Mouse (Mus musculus) small intestine, adult 2 months (tissue): ENCODE measurements at regions not wholly inside any gene's neighbourhood (a gene's known extent, or its start where the extent isn't known, plus 50 kb on each side); places are given as distances from the start of the nearest gene placed in this dataset.

Source experiments
- H3K27ac ChIP-seq: fragments of 200-500 bp; 2 replicates; pipeline ENCODE4 v1.5.1; 2012; ENCODE audit warnings: low read depth, low read length, control low read depth, inconsistent platforms; ENCODE audit not compliant: insufficient read depth
- H3K27me3 ChIP-seq: fragments of 200-500 bp; 2 replicates; pipeline ENCODE4 v1.6.1; 2012; ENCODE audit warnings: mild to moderate bottlenecking, moderate library complexity, low read length, inconsistent platforms; ENCODE audit not compliant: control insufficient read depth, insufficient read depth
- H3K36me3 ChIP-seq: fragments of 200-500 bp; 2 replicates; pipeline ENCODE4 v1.6.1; 2012; ENCODE audit warnings: mild to moderate bottlenecking, low read length, control low read depth, inconsistent platforms; ENCODE audit not compliant: control insufficient read depth, insufficient read depth
- H3K4me1 ChIP-seq: fragments of 200-500 bp; 2 replicates; pipeline ENCODE4 v1.6.1; 2012; ENCODE audit warnings: low read length, inconsistent platforms, mixed read lengths; ENCODE audit not compliant: control insufficient read depth, insufficient read depth, insufficient read length
- H3K4me3 ChIP-seq: fragments of 200-500 bp; 2 replicates; pipeline ENCODE4 v1.5.1; 2012; ENCODE audit warnings: low read depth, mild to moderate bottlenecking, control low read depth, inconsistent platforms, low read length, moderate library complexity
- CTCF ChIP-seq: fragments of 200-500 bp; IDR thresholded peaks from 2 replicates; pipeline ENCODE4 v1.5.1; 2012; ENCODE audit warnings: low read depth, mild to moderate bottlenecking, control low read depth, inconsistent platforms, low read length, moderate library complexity, mixed read lengths; ENCODE audit not compliant: insufficient replicate concordance, insufficient read length; ENCODE audit errors: extremely low read depth
- POLR2A ChIP-seq: fragments of 200-500 bp; IDR thresholded peaks from 2 replicates; pipeline ENCODE4 v1.6.1; 2012; ENCODE audit warnings: low read depth, mild to moderate bottlenecking, control low read depth, inconsistent platforms, low read length, moderate library complexity
- WGBS: fragments of 180-500 bp; shearing (Covaris S2); methylation state at CpG from one replicate; pipeline ENCODE4 v1.1.7; 2018; 5-methylcytosine and 5-hydroxymethylcytosine counted together

DNA sequence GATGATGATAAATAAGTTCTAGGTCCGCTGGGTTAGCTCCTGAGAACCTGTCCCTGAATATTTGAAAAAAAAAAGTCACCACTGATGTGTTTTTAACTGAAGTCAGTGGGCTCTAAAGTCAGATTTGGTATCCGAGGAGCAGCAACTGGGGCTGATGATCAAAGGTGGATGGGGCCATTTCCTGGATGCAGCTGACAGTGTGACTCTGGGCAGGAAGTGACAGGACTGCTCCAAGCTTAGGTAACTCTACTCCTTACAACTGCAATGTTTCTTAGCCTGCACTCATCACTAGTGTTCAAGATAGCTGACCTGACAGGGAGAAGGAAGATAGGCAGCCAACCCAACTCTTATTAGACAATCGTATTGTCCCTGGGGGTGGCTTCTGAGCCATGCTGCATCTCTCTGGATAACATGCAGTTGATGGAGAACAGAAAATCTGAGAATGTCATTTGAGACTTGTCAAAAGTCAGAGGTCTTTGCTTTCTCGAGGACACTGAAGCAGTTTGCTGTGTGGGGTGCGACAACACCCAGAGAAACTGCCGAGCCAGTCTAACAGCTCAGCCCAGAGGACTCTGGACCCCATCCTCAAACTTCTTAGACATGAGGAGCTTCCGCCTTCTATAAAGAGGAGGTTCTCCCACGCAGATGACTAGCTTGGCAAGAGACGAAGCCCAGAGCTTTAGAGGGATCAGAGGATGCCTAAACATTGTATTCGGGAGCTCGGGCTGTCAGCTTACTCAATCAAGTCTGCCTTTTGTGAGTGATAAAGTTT, 245.0 kb downstream of the Gm19410 start:
- no peak overlapping the region for H3K4me3 ChIP-seq
- H3K27me3 ChIP-seq: no peaks in the 10 kb centered on the region
- H3K27ac ChIP-seq: no peak overlapping the region
- H3K36me3 ChIP-seq: no peaks in the 10 kb centered on the region
- no peak for TF ChIP-seq CTCF
- TF ChIP-seq POLR2A: no peak
- H3K4me1 ChIP-seq: peaks cover 4% of the 10 kb centered on the region; the same call in 1 of the 2 replicates
- WGBS: 43% methylated on average over 11 of the region's 11 CpGs

DNA sequence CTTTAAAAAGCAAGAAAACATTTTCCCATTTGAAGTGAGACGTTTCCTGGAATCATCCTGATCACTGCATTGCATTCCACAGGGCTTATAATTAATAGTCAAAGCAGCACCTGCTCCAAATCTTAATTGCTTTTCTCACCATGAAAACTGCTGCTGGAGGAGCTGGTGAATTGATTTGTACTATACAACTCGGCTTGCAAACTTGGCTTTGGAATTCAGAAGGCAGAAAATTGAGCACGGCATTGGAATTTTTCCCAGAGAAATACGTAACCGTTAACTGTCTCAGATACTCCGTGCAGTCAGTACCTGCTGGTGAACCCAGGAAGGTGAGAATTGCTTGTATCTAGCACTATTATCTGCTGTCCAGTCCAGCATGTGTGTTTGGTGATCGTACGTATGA, 249.3 kb downstream of the Gm19410 start:
- no peaks in the 10 kb centered on the region for H3K27me3 ChIP-seq
- H3K27ac ChIP-seq: no peak overlapping the region
- no peak overlapping the region for H3K4me3 ChIP-seq
- WGBS: 74% methylated on average over 8 of the region's 8 CpGs
- H3K4me1 ChIP-seq: peaks cover 4% of the 10 kb centered on the region; the same call in 1 of the 2 replicates
- H3K36me3 ChIP-seq: no peaks in the 10 kb centered on the region
- no peak for TF ChIP-seq POLR2A
- TF ChIP-seq CTCF: no peak

DNA sequence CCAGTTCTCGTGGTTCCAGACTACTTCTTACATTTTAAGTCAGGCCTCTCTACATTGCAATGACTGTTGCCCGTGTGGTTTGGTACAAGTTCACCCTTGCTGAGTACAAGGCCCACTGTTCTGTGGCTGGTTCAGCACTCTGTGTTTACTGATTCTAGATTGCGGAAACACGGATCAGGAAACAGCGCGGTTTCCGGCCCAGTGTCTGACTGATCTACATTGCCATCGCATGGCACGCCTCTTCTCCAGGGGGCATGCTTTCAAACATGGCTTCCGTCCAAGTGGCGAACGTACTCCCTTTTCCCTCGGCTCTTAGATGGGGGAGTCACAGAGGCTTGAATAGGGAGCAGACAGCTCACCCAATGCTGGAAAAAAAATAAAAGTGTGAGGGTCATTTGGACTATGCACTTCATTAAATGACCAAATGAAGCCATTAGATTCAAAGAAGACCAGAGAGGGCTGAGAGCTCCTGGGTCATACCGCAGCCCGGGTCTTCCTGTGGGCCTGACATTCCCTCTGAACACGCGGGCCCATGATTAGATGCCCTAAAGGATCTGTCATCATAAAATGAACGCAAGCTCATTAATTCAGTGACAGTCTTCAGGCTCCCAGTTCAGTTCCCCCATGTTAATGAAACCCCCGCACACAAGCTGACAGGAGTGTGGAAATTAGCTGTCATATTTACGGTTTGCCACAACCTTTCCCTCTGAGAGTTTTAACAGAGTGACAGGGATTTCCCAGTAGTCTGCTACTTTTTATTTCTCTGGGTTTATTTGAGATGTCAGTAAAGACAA, 250.9 kb downstream of the Gm19410 start:
- Histone ChIP-seq H3K4me3 (no peak overlapping the region), H3K36me3 (no peaks in the 10 kb centered on the region), H3K4me1 (no peaks in the 10 kb centered on the region), H3K27ac (no peak overlapping the region), H3K27me3 (no peaks in the 10 kb centered on the region)
- 91% methylated on average over 20 of the region's 20 CpGs for WGBS
- TF ChIP-seq POLR2A: no peak
- TF ChIP-seq CTCF: no peak

DNA sequence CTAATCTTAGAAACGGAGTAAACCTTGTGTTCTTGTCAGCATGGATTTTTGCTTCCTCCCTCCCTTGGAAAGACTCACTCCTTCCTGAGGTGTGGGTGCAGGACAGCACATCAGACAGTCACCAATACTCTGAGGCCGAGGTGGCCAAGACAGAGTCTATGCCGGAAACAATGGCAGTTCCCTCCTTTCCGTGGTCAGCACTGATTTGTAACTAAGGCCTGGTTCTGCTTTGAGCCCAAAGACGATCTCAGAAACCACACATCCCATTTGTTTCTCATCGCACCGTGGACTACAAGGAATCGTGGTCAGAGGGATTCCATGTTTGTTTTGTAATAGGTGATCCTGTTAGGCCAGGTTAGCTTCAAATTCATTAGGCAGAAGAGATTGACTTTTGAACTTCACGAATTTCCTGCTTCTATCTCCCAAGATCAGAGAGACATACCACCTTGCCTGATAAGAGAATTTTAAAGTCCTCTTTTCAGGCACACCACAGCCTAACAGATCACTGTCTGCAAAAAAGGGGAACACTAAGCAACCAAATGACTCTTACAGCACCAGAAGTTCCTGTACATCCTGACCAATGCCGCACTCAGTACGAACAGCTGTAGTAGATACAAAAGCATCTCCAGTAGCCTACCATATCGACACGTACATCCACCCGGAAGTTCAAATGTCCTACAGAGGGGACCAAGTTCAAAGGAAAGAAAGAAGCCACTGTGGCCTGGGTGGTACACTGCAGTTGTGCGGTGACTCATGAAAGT, 253.6 kb downstream of the Gm19410 start:
- Histone ChIP-seq H3K36me3 (no peaks in the 10 kb centered on the region), H3K4me3 (no peak overlapping the region), H3K4me1 (no peaks in the 10 kb centered on the region), H3K27me3 (no peaks in the 10 kb centered on the region; the same call in 1 of the 2 replicates), H3K27ac (no peak overlapping the region)
- TF ChIP-seq POLR2A (no peak), CTCF (no peak)
- WGBS: 79% methylated on average over 15 of the region's 15 CpGs

DNA sequence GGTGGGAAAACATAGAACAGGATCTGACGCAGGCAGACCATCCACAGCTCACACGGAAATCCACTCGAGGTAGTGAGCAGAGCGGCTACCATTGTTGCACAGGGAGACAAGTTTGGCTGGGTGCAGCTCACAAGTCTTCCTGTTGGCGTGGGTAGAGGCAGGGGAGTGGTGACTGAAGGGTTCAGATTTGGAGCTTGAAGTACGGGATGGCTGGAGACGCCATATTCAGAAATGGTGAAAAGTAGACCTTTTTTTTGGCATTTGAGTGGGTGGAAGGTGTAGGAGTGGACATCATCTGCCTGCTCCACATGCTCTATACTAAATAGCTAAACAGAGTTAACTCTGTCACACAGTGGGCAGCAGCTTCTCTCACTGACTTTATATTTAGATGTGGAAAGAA, 254.3 kb downstream of the Gm19410 start:
- no peak overlapping the region for H3K27ac ChIP-seq
- H3K4me1 ChIP-seq: no peaks in the 10 kb centered on the region
- no peaks in the 10 kb centered on the region for H3K36me3 ChIP-seq
- TF ChIP-seq CTCF (no peak), POLR2A (no peak)
- no peak overlapping the region for H3K4me3 ChIP-seq
- H3K27me3 ChIP-seq: no peaks in the 10 kb centered on the region; the same call in 1 of the 2 replicates
- 91% methylated on average over 7 of the region's 7 CpGs for WGBS

DNA sequence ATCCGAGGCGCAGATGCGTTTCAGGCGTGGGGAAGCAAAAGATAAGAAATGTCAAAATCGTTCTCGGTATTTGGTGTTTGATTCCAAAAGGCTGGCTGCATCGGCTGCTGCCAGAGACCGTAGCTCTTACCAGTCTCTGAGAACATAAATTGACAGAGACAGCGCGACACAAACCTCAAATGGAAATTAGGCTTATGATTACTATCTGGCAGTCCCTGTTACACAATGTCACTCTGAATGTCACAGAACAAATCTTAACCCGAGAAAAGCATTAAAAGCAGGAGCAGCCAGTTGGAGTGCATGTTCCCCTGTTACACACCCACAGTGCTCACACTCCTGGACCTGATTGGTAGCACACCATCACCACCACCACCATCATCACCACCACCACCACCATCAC, 262.0 kb downstream of the Gm19410 start:
- no peaks in the 10 kb centered on the region for H3K36me3 ChIP-seq
- H3K27me3 ChIP-seq: no peaks in the 10 kb centered on the region; the same call in 1 of the 2 replicates
- no peak overlapping the region for H3K27ac ChIP-seq
- no peak for TF ChIP-seq CTCF
- no peak for TF ChIP-seq POLR2A
- peaks cover 3% of the 10 kb centered on the region; the same call in 1 of the 2 replicates for H3K4me1 ChIP-seq
- H3K4me3 ChIP-seq: no peak overlapping the region
- 79% methylated on average over 11 of the region's 11 CpGs for WGBS
